Mouse (Mus musculus) kidney, adult 9 months (tissue): ENCODE results near the gene Rasgef1a.
A peak's percentile ranks its signal among the peaks of the same experiment; 100 is the strongest.

Source experiments
- DNase-seq: peaks from one replicate; pipeline ENCODE4 v3.0.0; 2022

Rasgef1a gene

DNA sequence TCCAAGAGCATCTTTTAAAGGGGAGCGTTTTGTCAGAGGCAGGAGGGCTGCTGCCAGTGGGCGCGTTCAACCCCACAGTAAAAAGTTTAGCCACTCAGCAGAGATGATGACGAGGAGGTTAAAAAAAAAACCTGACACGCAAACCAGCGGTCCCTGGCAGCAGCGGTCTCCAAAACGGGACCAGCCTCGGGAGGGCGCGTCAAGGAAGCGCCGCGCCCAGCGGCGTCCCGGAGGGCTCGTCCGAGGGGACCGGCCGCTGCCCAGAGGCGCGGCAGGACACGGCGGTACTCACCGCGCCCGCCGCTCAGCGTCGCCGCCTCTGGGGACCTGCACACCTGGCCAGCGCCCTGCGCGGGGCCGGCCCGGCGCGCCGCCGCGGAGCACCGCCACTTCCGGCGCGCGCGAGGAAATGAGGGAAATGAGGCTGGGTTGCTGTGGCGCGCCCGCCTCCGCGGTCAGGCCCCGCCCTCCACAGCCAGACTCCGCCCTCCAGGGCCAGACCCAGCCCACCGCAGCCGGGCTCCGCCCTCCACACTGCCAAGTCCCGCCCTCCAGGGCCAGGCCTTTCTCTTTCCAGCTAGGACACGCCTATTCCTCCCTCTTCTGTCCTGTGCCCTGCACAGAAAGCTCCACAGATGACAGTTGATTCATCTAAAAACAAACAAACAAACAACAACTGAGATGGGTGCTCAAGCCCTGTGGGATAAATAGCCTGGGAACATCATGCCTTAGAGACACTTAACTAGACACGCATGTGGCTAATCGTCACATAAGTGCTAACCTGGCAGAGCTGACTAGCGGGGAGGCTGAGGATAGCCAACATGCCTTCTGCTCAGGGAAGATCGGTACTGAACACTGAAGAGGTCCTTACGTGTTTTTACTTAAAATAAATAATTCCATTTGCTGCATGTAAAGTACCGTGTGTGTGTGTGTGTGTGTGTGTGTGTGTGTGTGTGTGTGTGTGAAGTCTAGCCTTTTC is 127.8 kb downstream of the Rasgef1a start, which contains the start of gene Csgalnact2:
Gene Csgalnact2, minus strand, starts transcription at position 410 of the 979 bp plus-strand sequence.
- DNase-seq = peak; percentile 96

DNA sequence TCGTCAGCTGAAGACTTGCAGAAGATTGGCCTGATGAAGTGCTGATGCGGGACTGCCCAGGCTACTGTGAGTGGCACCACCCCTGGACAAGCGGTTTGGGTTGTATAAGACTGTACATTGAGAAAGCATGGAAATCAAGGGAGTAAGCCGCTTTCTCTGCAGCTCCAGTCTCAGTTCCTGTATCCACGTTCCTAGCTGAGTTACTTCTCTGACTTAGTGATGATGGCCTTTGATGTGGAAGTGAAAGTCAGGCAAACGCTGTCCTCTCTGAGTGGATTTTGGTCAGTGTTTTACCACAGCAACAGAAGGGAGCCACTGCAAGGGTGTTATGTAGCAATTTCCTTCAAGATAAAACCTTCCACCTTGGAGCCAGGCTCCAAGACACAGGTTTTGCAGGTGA is 129.7 kb downstream of the Rasgef1a start:
- no peak for DNase-seq
